Mouse (Mus musculus) testis, adult 2 months (tissue): ENCODE results near the gene Iltifb. TPM values are rescaled to one million over a fixed set of nuclear protein-coding genes. Genes with fewer than 3 reads are reported as not detected.
"Not testable (repeated sequence)": the region's sequence is repeated elsewhere in the genome, so short reads cannot be mapped to it uniquely, and the experiment has no call there.

Experiments
- H3K27ac ChIP-seq: fragments of 200-500 bp; 2 replicates; pipeline ENCODE4 v1.5.1; 2012; ENCODE audit warnings: low read depth, low read length; ENCODE audit not compliant: control insufficient read depth, insufficient read depth
- H3K27me3 ChIP-seq: fragments of 200-500 bp; 2 replicates; pipeline ENCODE4 v1.6.1; 2012; ENCODE audit warnings: mild to moderate bottlenecking, low read length, moderate library complexity; ENCODE audit not compliant: control insufficient read depth, insufficient read depth
- H3K36me3 ChIP-seq: fragments of 200-500 bp; 2 replicates; pipeline ENCODE4 v1.6.1; 2012; ENCODE audit warnings: mild to moderate bottlenecking, low read length; ENCODE audit not compliant: control insufficient read depth, insufficient read depth
- H3K4me1 ChIP-seq: fragments of 200-500 bp; 2 replicates; pipeline ENCODE4 v1.6.1; 2012; ENCODE audit warnings: low read length; ENCODE audit not compliant: control insufficient read depth, insufficient read depth
- H3K4me3 ChIP-seq: fragments of 200-500 bp; 2 replicates; pipeline ENCODE4 v1.5.1; 2012; ENCODE audit warnings: low read depth, mild to moderate bottlenecking, low read length, moderate library complexity, mixed read lengths; ENCODE audit not compliant: control insufficient read depth
- CTCF ChIP-seq: fragments of 200-500 bp; IDR thresholded peaks from 2 replicates; pipeline ENCODE4 v1.5.1; 2012; ENCODE audit warnings: low read depth, mild to moderate bottlenecking, inconsistent platforms, low read length, moderate library complexity; ENCODE audit not compliant: control insufficient read depth, insufficient read depth, insufficient replicate concordance
- POLR2A ChIP-seq: fragments of 200-500 bp; IDR thresholded peaks from 2 replicates; pipeline ENCODE4 v1.6.1; 2012; ENCODE audit warnings: low read depth, mild to moderate bottlenecking, inconsistent platforms, low read length, moderate library complexity; ENCODE audit not compliant: control insufficient read depth
- polyA plus RNA-seq: library from polyadenylated mRNA; depleted of rRNA; stranded (reverse); fragments of >200 nt; gene quantifications from 2 replicates; pipeline ENCODE4 v1.2.3, GENCODE M21; 2012; rRNA removed

Gene Iltifb
- polyA plus RNA-seq = not detected in 2 replicates

DNA sequence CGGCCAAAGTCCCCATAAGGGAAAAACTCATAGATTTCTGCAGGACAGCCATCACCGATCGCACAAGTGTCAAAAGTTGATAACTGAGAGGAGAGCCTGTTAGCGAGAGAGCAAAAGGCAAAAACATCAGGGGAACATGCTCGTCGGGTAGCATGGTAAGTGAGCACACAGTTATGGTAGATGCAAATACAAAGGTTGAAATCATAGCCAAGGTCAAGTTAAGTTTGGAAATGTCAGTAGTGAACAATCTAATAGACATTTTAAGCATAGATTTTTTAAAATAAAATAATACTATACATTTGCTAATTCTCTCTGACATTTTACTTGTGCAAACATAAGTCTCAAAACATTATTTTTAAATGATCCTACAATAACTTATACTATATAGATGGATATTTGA is at the start of gene Iltifb:
Iltifb (minus strand) TSS at position 101 of the 400 bp plus-strand sequence.
- no peaks in the 10 kb centered on the region for H3K4me1 ChIP-seq
- no peaks in the 10 kb centered on the region for H3K36me3 ChIP-seq
- no peaks in the 10 kb centered on the region for H3K27me3 ChIP-seq
- TF ChIP-seq POLR2A (no peak), CTCF (no peak)
- H3K27ac ChIP-seq = no peak within 1 kb of the TSS
- H3K4me3 ChIP-seq = no peak within 1 kb of the TSS

DNA sequence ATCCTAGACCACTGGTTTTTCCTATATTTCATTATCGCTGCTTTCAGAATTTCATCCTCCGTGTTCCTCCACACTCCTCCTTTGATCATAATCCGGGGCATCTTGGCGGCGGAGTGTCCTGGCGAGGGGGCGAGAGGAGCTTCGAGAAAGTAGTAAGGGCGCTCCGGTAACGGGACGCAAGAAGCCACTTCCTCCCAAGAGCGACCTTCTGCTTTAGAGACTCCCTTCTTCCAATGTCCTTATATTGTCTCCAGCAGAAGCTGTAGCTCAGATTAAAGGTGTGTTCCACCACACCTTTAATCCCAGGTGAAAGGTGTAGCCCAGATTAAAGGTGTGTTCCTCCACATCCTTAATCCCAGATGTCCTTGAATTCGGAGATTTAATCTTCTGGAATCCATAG is 48.3 kb upstream of the Iltifb start, which contains the start of gene Gm9046:
Gm9046 (minus strand) TSS at position 101 of the 400 bp plus-strand sequence.
- H3K27me3 ChIP-seq, H3K27ac ChIP-seq, H3K4me1 ChIP-seq, H3K36me3 ChIP-seq, H3K4me3 ChIP-seq: not testable (repeated sequence)

DNA sequence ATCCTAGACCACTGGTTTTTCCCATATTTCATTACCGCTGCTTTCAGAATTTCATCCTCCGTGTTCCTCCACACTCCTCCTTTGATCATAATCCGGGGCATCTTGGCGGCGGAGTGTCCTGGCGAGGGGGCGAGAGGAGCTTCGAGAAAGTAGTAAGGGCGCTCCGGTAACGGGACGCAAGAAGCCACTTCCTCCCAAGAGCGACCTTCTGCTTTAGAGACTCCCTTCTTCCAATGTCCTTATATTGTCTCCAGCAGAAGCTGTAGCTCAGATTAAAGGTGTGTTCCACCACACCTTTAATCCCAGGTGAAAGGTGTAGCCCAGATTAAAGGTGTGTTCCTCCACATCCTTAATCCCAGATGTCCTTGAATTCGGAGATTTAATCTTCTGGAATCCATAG is 42.9 kb upstream of the Iltifb start, which contains the start of gene Gm9045:
Gm9045 (minus strand) TSS at position 101 of the 400 bp plus-strand sequence.
- H3K36me3 ChIP-seq, H3K27ac ChIP-seq, H3K4me1 ChIP-seq, H3K4me3 ChIP-seq, H3K27me3 ChIP-seq: not testable (repeated sequence)

DNA sequence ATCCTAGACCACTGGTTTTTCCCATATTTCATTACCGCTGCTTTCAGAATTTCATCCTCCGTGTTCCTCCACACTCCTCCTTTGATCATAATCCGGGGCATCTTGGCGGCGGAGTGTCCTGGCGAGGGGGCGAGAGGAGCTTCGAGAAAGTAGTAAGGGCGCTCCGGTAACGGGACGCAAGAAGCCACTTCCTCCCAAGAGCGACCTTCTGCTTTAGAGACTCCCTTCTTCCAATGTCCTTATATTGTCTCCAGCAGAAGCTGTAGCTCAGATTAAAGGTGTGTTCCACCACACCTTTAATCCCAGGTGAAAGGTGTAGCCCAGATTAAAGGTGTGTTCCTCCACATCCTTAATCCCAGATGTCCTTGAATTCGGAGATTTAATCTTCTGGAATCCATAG is 37.5 kb upstream of the Iltifb start, which contains the start of gene Gm9044:
Gm9044 (minus strand) TSS at position 101 of the 400 bp plus-strand sequence.
- H3K36me3 ChIP-seq, H3K4me1 ChIP-seq, H3K27me3 ChIP-seq, H3K27ac ChIP-seq, H3K4me3 ChIP-seq: not testable (repeated sequence)

DNA sequence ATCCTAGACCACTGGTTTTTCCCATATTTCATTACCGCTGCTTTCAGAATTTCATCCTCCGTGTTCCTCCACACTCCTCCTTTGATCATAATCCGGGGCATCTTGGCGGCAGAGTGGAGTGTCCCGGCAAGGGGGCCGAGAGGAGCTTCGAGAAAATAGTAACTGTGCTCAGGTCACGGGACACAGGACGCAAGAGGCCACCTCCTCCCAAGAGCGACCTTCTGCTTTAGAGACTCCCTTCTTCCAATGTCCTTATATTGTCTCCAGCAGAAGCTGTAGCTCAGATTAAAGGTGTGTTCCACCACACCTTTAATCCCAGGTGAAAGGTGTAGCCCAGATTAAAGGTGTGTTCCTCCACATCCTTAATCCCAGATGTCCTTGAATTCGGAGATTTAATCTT is 32.0 kb upstream of the Iltifb start, which contains the start of gene Gm9040:
Gm9040 (minus strand) TSS at position 101 of the 400 bp plus-strand sequence.
- not testable (repeated sequence) for H3K4me3 ChIP-seq, H3K27me3 ChIP-seq, H3K27ac ChIP-seq, H3K4me1 ChIP-seq, H3K36me3 ChIP-seq

DNA sequence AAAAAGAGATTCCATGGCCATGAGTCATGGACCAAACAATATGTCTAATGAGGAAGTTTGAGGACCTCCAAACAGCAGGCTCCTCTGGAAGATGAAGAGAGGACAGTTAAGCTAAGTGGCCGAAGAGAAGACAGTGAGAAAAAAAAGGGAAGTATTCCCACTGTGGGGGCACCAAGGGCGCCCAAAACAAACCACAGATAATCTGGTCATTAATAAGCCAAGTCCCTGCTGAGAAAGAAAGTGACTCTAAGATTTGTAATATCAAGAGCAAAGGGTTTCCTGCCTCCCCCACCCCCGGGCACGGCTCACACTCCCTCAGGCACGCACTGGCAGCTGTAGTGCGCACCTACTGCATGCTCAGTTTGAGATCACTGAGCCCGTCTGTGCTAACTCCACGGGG is 24.2 kb upstream of the Iltifb start:
- Histone ChIP-seq H3K27ac (no peak overlapping the region), H3K4me3 (no peak overlapping the region), H3K36me3 (no peaks in the 10 kb centered on the region), H3K4me1 (no peaks in the 10 kb centered on the region), H3K27me3 (no peaks in the 10 kb centered on the region)
- no peak for TF ChIP-seq POLR2A
- no peak for TF ChIP-seq CTCF

DNA sequence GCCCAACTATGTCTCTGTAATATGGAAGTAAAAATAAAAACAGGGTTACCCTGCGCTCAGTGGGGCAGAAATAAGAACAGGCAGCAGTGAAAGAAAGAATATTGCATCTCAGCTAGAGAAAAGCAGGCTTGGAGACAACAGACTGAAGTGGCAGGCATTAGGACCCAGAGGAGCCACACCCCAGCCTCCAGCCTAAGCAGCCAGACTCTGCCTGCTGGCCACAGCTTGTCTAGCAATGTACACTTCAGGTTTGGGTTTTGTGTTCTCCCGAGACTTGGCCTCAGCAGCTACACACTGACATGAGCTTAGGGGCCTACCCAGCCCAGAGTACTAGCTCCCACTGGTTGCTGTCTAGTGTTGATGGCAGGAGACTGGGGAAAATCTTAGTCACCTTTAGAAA is 7.3 kb upstream of the Iltifb start:
- H3K36me3 ChIP-seq, H3K4me1 ChIP-seq, H3K27ac ChIP-seq, H3K4me3 ChIP-seq, H3K27me3 ChIP-seq: not testable (repeated sequence)

DNA sequence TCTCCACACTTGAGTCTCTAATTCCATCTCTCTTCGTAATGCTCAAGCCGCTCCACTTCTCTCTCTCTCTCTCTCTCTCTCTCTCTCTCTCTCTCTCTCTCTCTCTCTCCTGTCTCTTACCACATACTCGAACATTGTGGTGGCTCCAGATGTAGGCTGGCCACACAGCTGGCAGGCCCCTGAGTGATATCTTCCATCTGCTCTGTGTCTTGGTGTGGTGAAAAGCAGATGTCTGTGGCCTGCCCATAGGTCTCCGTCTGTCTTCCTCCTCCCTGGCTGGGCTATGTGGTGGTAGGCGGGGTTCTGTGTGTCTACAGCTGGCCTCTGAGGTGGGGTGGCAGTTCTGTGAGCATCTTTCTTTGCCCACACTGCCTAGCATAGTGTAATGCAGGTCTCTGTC is 11.8 kb downstream of the Iltifb start:
- H3K27ac ChIP-seq, H3K4me3 ChIP-seq, H3K36me3 ChIP-seq, H3K27me3 ChIP-seq, H3K4me1 ChIP-seq: not testable (repeated sequence)

DNA sequence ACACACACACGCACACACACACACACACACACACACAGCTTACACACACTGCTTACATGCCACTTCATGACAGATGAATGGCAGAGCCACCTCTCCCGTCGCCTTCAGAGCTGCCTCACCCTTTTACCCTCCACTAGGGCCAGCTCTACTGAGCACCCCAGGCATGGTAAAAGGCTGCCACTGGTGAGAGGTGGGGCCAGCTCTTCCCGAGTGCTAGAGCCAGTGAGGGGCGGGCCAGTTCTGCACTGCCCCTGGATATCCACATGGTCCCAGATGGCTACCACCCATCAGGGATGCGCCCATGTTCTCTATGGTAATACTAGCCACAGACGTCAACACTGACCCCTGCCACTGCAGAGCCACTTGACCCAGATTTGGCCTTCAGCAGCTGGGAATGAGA is 12.3 kb downstream of the Iltifb start:
- H3K4me1 ChIP-seq, H3K4me3 ChIP-seq, H3K27me3 ChIP-seq, H3K36me3 ChIP-seq, H3K27ac ChIP-seq: not testable (repeated sequence)

DNA sequence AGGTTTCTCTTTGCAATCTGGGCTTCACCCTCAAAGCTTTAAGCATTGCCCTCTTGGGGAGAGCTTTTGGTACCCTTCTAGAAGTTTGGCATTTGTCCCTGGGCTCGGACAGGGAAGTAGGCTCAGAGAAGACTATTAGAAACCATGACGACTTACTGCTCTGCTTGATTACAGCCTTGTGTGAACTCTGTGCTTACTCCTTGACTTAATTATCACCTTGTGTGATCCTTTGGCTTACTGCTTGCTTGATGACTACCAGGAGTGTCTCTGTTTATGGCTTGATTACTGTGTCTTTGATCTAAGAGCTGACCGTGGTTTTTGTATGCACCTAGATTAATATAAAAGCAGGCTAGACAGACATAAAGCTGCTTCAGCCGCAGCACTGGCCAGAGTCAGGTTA is 16.8 kb downstream of the Iltifb start:
- not testable (repeated sequence) for H3K27ac ChIP-seq, H3K4me1 ChIP-seq, H3K36me3 ChIP-seq, H3K27me3 ChIP-seq, H3K4me3 ChIP-seq

DNA sequence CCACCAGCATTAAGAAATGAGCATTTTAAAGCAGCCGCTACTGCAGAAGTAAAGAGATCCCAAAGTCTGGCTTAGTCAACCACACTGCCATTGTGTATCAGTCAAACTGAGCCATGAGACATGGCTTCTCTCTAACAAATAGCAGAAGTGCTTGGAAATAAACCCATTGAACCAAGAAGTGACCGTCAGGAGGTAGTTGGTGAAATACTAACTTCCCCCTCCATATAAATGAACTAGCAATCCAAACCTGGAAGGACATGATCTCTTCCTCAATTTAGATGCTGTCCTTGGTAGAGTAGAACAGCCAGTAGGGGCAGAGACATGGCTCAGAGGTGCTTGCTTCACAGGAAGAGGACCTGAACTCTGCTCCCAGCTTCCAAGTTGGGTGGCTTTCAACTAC is 23.4 kb downstream of the Iltifb start:
- not testable (repeated sequence) for H3K4me1 ChIP-seq, H3K4me3 ChIP-seq, H3K36me3 ChIP-seq, H3K27me3 ChIP-seq, H3K27ac ChIP-seq

DNA sequence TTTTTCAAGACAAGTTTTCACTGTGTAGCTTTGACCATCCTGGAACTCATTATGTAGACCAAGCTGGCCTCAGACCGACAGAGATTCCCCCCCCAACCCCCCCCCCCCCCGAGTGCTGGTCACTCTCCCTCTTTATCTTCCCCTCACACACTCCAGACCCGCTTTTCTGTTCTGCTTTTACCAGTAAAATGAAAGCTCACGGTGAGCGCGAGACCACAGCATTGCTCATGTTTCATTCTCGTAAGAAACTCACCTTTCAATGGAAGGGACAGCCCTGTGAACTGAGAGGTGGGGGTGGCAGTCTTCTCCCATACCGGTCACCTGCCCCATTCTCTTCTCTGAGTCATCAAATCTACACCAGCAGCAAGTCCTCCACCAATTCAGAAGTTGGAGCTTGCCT is 26.0 kb downstream of the Iltifb start:
- H3K27me3 ChIP-seq = not testable (repeated sequence)

More for the DNA sequence above, 26.0 kb downstream of the Iltifb start:
- H3K4me1 ChIP-seq, H3K27ac ChIP-seq, H3K36me3 ChIP-seq, H3K4me3 ChIP-seq: not testable (repeated sequence)
